Mouse (Mus musculus) lung, embryonic 16.5 days (tissue): ENCODE measurements around the gene Hist1h2be. TPM values are rescaled to one million over a fixed set of nuclear protein-coding genes. Genes with fewer than 3 reads are reported as not detected.
"Not testable (repeated sequence)": the region's sequence is repeated elsewhere in the genome, so short reads cannot be mapped to it uniquely, and the experiment has no call there.

ENCODE experiments used
- ATAC-seq: fragments of 200-750 bp; cut with Nextera tagmentation; 2 replicates; pipeline ENCODE4 v1.8.0; 2017; ENCODE audit warnings: low read depth, mild to moderate bottlenecking, moderate library complexity
- H3K27ac ChIP-seq: fragments of 300-500 bp; sonication (generic); 2 replicates; pipeline ENCODE4 v1.5.1; 2014; ENCODE audit warnings: mild to moderate bottlenecking, control low read depth, low read length
- H3K27me3 ChIP-seq: fragments of 300-500 bp; sonication (generic); 2 replicates; pipeline ENCODE4 v1.6.1; 2014; ENCODE audit warnings: low read depth, low read length, mixed read lengths; ENCODE audit not compliant: control insufficient read depth, insufficient read depth
- H3K36me3 ChIP-seq: fragments of 300-500 bp; sonication (generic); 2 replicates; pipeline ENCODE4 v1.6.1; 2014; ENCODE audit warnings: low read length; ENCODE audit not compliant: control insufficient read depth, insufficient read depth
- H3K4me1 ChIP-seq: fragments of 300-500 bp; sonication (generic); replicated peaks from 2 replicates; pipeline ENCODE4 v1.6.1; 2014; ENCODE audit warnings: low read length, mixed read lengths; ENCODE audit not compliant: control insufficient read depth, insufficient read depth
- H3K4me2 ChIP-seq: fragments of 300-500 bp; sonication (generic); 2 replicates; pipeline ENCODE4 v1.6.1; 2014; ENCODE audit warnings: low read depth, low read length, control low read depth
- H3K4me3 ChIP-seq: fragments of 300-500 bp; sonication (generic); 2 replicates; pipeline ENCODE4 v1.5.1; 2014; ENCODE audit warnings: mild to moderate bottlenecking, low read length, control low read depth
- H3K9ac ChIP-seq: fragments of 300-500 bp; sonication (generic); 2 replicates; pipeline ENCODE4 v1.6.1; 2014; ENCODE audit warnings: low read length, control low read depth
- H3K9me3 ChIP-seq: fragments of 300-500 bp; sonication (generic); 2 replicates; pipeline ENCODE4 v1.6.1; 2016; ENCODE audit warnings: low read length; ENCODE audit not compliant: control insufficient read depth
- WGBS: fragments of 180-500 bp; shearing (Covaris S2); extraction: QIAGEN DNeasy Blood & Tissue Kit; methylation state at CpG from one replicate; pipeline ENCODE4 v1.1.7; 2014; 5-methylcytosine and 5-hydroxymethylcytosine counted together
- polyA plus RNA-seq: library from polyadenylated mRNA; unstranded; fragments of >200 nt; fragmentation: Nextera tagmentation; extraction: Ambion mirVana; gene quantifications from 2 replicates; pipeline ENCODE4 v1.2.1, GENCODE M21; 2015

Hist1h2be gene
- polyA plus RNA-seq, 1 experiment from 2014 or later: 3.3 TPM

GRCm38 (mm10) chr13:23595185-23595584, 25.7 kb downstream of the Hist1h2be start:
- ATAC-seq: no peak
- H3K27ac ChIP-seq: no peak overlapping the region
- H3K4me1 ChIP-seq: no peaks in the 10 kb centered on the region
- no peaks in the 10 kb centered on the region for H3K27me3 ChIP-seq
- H3K36me3 ChIP-seq: no peaks in the 10 kb centered on the region
- no peak overlapping the region for H3K4me3 ChIP-seq
- no peak overlapping the region for H3K4me2 ChIP-seq
- H3K9me3 ChIP-seq: no peaks in the 10 kb centered on the region
- 70% methylated on average over 2 of the region's 2 CpGs for WGBS
- no peak overlapping the region for H3K9ac ChIP-seq

DNA sequence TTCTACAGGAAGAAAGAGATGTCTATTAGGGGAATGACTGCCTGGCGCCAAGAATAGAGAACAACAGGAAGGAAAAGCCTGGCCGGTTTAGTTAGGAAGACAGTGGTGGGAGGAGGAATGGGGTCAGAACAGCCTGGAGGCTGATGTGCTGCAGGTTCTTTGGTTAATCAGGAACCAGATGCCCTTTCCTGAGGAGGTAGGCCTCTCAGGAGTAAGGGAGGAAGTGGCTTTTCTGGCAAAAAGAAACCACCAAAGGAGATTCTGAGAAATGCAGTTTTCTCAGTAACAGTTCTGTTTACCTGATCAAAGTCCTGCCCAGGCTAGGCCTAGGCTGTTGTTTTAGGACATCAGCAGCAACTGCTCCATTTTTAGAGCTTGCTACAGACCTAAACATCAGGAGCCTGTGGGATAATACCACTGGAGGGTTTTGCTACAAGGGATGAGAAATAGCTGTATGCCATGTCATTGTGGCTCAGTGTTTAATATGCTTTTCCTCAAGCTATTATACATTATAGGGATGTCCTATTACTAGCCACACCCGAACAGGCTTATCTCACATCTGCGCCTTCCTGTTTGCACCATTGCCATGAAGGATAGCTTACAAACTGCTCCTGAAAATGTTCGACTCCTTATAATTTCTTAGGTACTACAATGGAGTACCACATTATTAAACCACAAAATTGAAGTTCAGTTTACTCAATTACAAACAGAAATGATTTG, 27.7 kb downstream of the Hist1h2be start:
- Histone ChIP-seq H3K27ac (peak overlapping the region; percentile 87), H3K9ac (0 out of 2 replicates have a peak overlapping the region, but pooled peaks have one; percentile 1), H3K4me2 (no peak overlapping the region)

GRCm38 (mm10) chr13:23592614-23593013, 28.3 kb downstream of the Hist1h2be start:
- H3K4me2 ChIP-seq: no peak overlapping the region
- H3K9me3 ChIP-seq: no peaks in the 10 kb centered on the region
- peak overlapping the region; percentile 87 for H3K27ac ChIP-seq
- H3K4me1 ChIP-seq: no peaks in the 10 kb centered on the region
- H3K27me3 ChIP-seq: no peaks in the 10 kb centered on the region
- 74% methylated on average over 7 of the region's 7 CpGs for WGBS
- no peak overlapping the region for H3K9ac ChIP-seq
- no peak for ATAC-seq
- H3K4me3 ChIP-seq: no peak overlapping the region
- no peaks in the 10 kb centered on the region for H3K36me3 ChIP-seq

More for the DNA sequence above, 27.7 kb downstream of the Hist1h2be start:
- Histone ChIP-seq H3K36me3 (no peaks in the 10 kb centered on the region), H3K4me3 (no peak overlapping the region), H3K9me3 (no peaks in the 10 kb centered on the region), H3K4me1 (no peaks in the 10 kb centered on the region), H3K27me3 (no peaks in the 10 kb centered on the region)
- WGBS: 55% methylated on average over 5 of the region's 5 CpGs
- ATAC-seq: peak; percentile 57; the same call in 1 of the 2 replicates

GRCm38 (mm10) chr13:23591886-23592285, 29.0 kb downstream of the Hist1h2be start:
- H3K27me3 ChIP-seq, H3K27ac ChIP-seq, H3K9ac ChIP-seq, H3K4me3 ChIP-seq, ATAC-seq, H3K9me3 ChIP-seq, H3K36me3 ChIP-seq, H3K4me2 ChIP-seq, H3K4me1 ChIP-seq: not testable (repeated sequence)
- 82% methylated on average over 7 of the region's 7 CpGs for WGBS

DNA sequence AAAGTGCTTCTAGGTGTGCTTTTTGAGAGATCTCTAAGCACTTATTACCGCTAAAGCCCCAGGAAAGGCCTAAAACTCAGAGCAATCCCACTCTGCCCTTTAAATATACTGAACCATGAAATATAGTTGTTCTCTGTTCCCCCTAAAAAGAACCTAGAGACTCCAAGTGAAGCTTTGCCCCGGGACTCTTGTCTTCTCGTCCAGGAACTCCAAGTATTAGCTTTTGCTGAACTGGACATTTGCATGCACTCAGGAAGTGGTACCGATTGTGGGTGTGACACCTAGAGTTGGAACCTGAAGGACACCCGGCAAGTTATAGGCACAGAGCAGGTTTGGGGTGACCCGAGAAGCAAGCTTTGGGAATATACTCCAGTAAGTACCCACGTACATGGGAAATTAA, 29.7 kb downstream of the Hist1h2be start:
- no peak overlapping the region for H3K4me2 ChIP-seq
- ATAC-seq: no peak
- no peak overlapping the region for H3K4me3 ChIP-seq
- H3K27ac ChIP-seq: no peak overlapping the region
- no peak overlapping the region for H3K9ac ChIP-seq
- H3K36me3 ChIP-seq: no peaks in the 10 kb centered on the region
- 90% methylated on average over 7 of the region's 7 CpGs for WGBS
- H3K4me1 ChIP-seq: peaks cover 3% of the 10 kb centered on the region; the same call in 1 of the 2 replicates
- no peaks in the 10 kb centered on the region for H3K9me3 ChIP-seq
- no peaks in the 10 kb centered on the region for H3K27me3 ChIP-seq

DNA sequence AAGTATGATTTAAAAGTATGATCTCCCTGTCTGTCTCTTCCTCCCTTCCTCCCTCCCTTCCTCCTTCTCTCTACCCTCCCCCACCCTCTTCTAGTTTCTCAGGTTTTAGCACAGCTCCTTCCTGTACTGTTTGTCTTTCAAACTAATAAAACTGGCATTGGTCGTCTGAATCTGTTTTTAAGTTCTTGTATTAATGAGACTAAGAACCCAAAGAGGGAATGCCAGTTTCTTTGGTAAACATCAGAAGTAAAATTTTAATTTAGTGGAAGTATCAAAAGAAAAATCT, 34.0 kb downstream of the Hist1h2be start:
- H3K36me3 ChIP-seq: no peaks in the 10 kb centered on the region
- H3K27me3 ChIP-seq: no peaks in the 10 kb centered on the region
- peak overlapping the region; percentile 98 for H3K27ac ChIP-seq
- peak overlapping the region; percentile 69 for H3K9ac ChIP-seq
- 0% methylated on average over 1 of the region's 1 CpGs for WGBS
- H3K4me2 ChIP-seq: peak overlapping the region; percentile 70
- peaks cover 21% of the 10 kb centered on the region for H3K4me1 ChIP-seq
- peak overlapping the region; percentile 41 for H3K4me3 ChIP-seq
- H3K9me3 ChIP-seq: no peaks in the 10 kb centered on the region
- ATAC-seq: no peak

- Histone ChIP-seq H3K4me1 (peaks cover 21% of the 10 kb centered on the region), H3K9me3 (no peaks in the 10 kb centered on the region), H3K27ac (peak overlapping the region; percentile 98), H3K9ac (peak overlapping the region; percentile 69), H3K36me3 (no peaks in the 10 kb centered on the region), H3K4me2 (peak overlapping the region; percentile 70), H3K27me3 (no peaks in the 10 kb centered on the region), H3K4me3 (peak overlapping the region; percentile 41)
- WGBS: 1% methylated on average over 22 of the region's 22 CpGs
- no peak for ATAC-seq
Observed at GRCm38 (mm10) chr13:23586099-23586939, 34.6 kb downstream of the Hist1h2be start.

- Histone ChIP-seq H3K4me1 (peaks cover 26% of the 10 kb centered on the region), H3K9ac (peak overlapping the region; percentile 80), H3K4me2 (peak overlapping the region; percentile 83), H3K27ac (peak overlapping the region; percentile 98), H3K4me3 (peak overlapping the region; percentile 51)
- not testable (repeated sequence) for H3K9me3 ChIP-seq, H3K27me3 ChIP-seq, H3K36me3 ChIP-seq
- 2% methylated on average over 29 of the region's 36 CpGs for WGBS
- peak; percentile 87 for ATAC-seq
Observed at GRCm38 (mm10) chr13:23585442-23586098, 35.4 kb downstream of the Hist1h2be start.

- Histone ChIP-seq H3K9ac (peak overlapping the region; percentile 80), H3K4me2 (peak overlapping the region; percentile 83), H3K4me3 (peak overlapping the region; percentile 51), H3K27me3 (no peaks in the 10 kb centered on the region), H3K9me3 (no peaks in the 10 kb centered on the region), H3K36me3 (no peaks in the 10 kb centered on the region), H3K27ac (peak overlapping the region; percentile 98), H3K4me1 (peaks cover 26% of the 10 kb centered on the region)
- 0 out of 2 replicates have a peak, but pooled peaks have one; percentile 6 for ATAC-seq
- under 1% methylated on average over 21 of the region's 21 CpGs for WGBS
Observed at GRCm38 (mm10) chr13:23585029-23585441, 35.9 kb downstream of the Hist1h2be start.
